Mouse (Mus musculus): ENCODE data around the gene Arid3c. TPM values are rescaled to one million over a fixed set of nuclear protein-coding genes. Genes with fewer than 3 reads are reported as not detected.

Arid3c gene
- polyA plus RNA-seq, 1 experiment from 2014 or later, result 0.42 TPM

DNA sequence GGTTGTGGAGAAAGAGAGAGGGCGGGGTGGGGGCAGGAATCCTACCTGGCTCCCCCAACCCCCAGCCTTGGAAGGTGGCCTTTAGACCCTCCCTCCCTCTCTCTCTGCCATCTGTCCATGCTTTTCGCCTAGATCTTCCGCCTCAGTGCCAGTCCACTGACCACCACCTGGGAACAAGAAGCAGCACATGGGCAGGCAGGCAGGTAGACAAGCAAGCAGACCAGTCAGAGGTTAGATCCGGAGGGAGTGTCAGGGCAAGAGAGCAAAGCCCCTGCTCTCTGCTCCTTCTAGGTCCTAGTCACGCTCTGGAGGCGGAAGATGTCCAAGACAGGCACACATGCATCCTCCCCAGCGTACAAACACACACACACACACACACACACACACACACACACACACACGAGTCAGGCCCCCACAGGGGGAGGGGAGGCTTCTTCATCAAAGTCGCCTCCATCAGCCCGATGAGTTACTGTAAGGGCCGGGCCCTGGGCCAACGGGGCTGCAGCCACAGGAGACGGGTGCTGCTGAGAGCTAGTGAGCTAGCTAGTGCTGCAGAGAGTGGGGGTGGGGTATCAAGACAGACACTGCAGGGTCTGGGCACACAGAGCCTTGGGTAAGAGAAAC is 53.8 kb downstream of the Arid3c start:
- no peak overlapping the region for H3K27ac ChIP-seq (replicated peaks; ENCODE audit: low read depth, low read length)
- H3K36me3 ChIP-seq (replicated peaks; ENCODE audit: control insufficient read depth, insufficient read depth, low read depth, low read length), result no peaks in the 10 kb centered on the region; the same call in 1 of the 2 replicates
- WGBS, result 49% methylated on average over 13 of the region's 13 CpGs
- H3K9me3 ChIP-seq (replicated peaks; ENCODE audit: control insufficient read depth, low read length), result no peaks in the 10 kb centered on the region
- H3K27me3 ChIP-seq (ENCODE audit: control insufficient read depth, insufficient read depth, low read length), result no peaks in the 10 kb centered on the region
- H3K9ac ChIP-seq (replicated peaks; ENCODE audit: low read length), result no peak overlapping the region
- DNase-seq (ENCODE audit: low spot score), result no peak
- H3K4me1 ChIP-seq (ENCODE audit: control insufficient read depth, insufficient read depth, low read length), result peaks cover 13% of the 10 kb centered on the region
- H3K4me2 ChIP-seq (ENCODE audit: low read depth, low read length), result no peak overlapping the region
- H3K4me3 ChIP-seq (ENCODE audit: low read depth, low read length), result no peak overlapping the region
- ATAC-seq (replicated peaks; ENCODE audit: insufficient number of reproducible peaks, low FRiP score, low TSS enrichment, low read depth), result no peak

DNA sequence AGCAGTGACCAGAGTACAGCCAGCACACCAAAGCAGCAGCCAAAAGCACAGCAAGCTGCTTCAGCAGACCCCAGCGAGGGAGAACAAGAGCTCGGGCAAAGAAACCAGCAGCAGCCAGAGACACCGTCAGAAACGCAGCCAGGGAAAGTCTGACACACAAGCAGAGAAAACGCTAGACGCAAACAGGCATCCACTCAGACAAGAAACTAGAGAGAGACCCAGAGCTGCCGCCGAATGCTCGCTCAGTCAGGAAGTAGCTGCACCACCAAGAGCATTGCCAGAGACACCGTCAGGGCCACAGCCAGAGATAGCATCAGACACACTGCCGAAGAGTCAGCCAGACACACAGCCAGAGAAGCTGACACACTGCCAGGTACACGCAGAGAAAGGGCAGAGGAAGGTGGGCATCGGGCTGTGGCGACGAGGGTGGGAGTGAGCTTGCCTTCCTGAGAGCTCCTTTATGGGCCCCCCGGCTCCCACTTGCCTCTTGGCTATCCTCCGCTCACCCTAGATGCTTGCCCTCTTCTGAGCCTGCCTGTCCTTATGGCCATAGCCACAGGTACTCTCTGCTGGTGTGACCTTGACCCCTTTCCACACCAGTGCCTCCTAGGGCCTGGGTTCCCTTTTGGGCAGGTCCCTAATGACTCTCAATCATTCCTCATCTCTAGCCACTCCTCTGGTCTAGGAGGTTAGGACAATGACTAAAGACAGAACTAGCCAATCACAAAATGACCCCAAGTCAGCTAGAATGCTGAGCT is 54.5 kb downstream of the Arid3c start:
- 63% methylated on average over 17 of the region's 17 CpGs for WGBS
- H3K27me3 ChIP-seq (ENCODE audit: control insufficient read depth, insufficient read depth, low read length), result no peaks in the 10 kb centered on the region
- H3K4me3 ChIP-seq (ENCODE audit: low read depth, low read length), result no peak overlapping the region
- H3K27ac ChIP-seq (replicated peaks; ENCODE audit: low read depth, low read length), result no peak overlapping the region
- H3K9me3 ChIP-seq (replicated peaks; ENCODE audit: control insufficient read depth, low read length), result no peaks in the 10 kb centered on the region
- no peaks in the 10 kb centered on the region; the same call in 1 of the 2 replicates for H3K36me3 ChIP-seq (replicated peaks; ENCODE audit: control insufficient read depth, insufficient read depth, low read depth, low read length)
- H3K4me2 ChIP-seq (ENCODE audit: low read depth, low read length), result no peak overlapping the region
- no peak overlapping the region for H3K9ac ChIP-seq (replicated peaks; ENCODE audit: low read length)
- H3K4me1 ChIP-seq (ENCODE audit: control insufficient read depth, insufficient read depth, low read length), result peaks cover 18% of the 10 kb centered on the region
- ATAC-seq (replicated peaks; ENCODE audit: insufficient number of reproducible peaks, low FRiP score, low TSS enrichment, low read depth), result no peak
- DNase-seq (ENCODE audit: low spot score), result no peak

Other genes with a start within 250 kb of the Arid3c start
- 9.7 and 11.4 TPM in 2 replicates for gene AI464131, start 228.1 kb downstream of the Arid3c start, polyA plus RNA-seq (2014; fragmentation: Nextera tagmentation; extraction: Ambion mirVana)
- gene 1110017D15Rik, start 213.8 kb downstream of the Arid3c start, polyA plus RNA-seq (2014; fragmentation: Nextera tagmentation; extraction: Ambion mirVana), result 6.3 and 6.4 TPM in 2 replicates
- 2.3 and 4.3 TPM in 2 replicates for gene Fam219a, start 161.6 kb downstream of the Arid3c start, polyA plus RNA-seq (2014; fragmentation: Nextera tagmentation; extraction: Ambion mirVana)
- gene Dnaic1, start 161.4 kb downstream of the Arid3c start, polyA plus RNA-seq (2014; fragmentation: Nextera tagmentation; extraction: Ambion mirVana), result 0.21 and 1.5 TPM in 2 replicates
- 19.9 and 24.5 TPM in 2 replicates for gene Enho, start 90.8 kb downstream of the Arid3c start, polyA plus RNA-seq (2014; fragmentation: Nextera tagmentation; extraction: Ambion mirVana)
- 8.8 and 9.8 TPM in 2 replicates for gene Cntfr, start 34.1 kb downstream of the Arid3c start, polyA plus RNA-seq (2014; fragmentation: Nextera tagmentation; extraction: Ambion mirVana)
- gene Il11ra1, start 31.2 kb downstream of the Arid3c start, polyA plus RNA-seq (2014; fragmentation: Nextera tagmentation; extraction: Ambion mirVana), result 199 and 201 TPM in 2 replicates
- 89.4 and 101 TPM in 2 replicates for gene Rpp25l, start 17.6 kb downstream of the Arid3c start, polyA plus RNA-seq (2014; fragmentation: Nextera tagmentation; extraction: Ambion mirVana)
- gene Dctn3, start 8.0 kb downstream of the Arid3c start, polyA plus RNA-seq (2014; fragmentation: Nextera tagmentation; extraction: Ambion mirVana), result 119 and 128 TPM in 2 replicates
- gene Galt, start 24.1 kb upstream of the Arid3c start, polyA plus RNA-seq (2014; fragmentation: Nextera tagmentation; extraction: Ambion mirVana), result 35.1 and 37.5 TPM in 2 replicates
- gene Sigmar1, start 25.0 kb upstream of the Arid3c start, polyA plus RNA-seq (2014; fragmentation: Nextera tagmentation; extraction: Ambion mirVana), result 73.4 and 83.8 TPM in 2 replicates
- 47.7 and 49.3 TPM in 2 replicates for gene Ccl27a, start 43.1 kb upstream of the Arid3c start, polyA plus RNA-seq (2014; fragmentation: Nextera tagmentation; extraction: Ambion mirVana)
- 5.2 and 9.4 TPM in 2 replicates for gene Gm21541, start 172.5 kb upstream of the Arid3c start, polyA plus RNA-seq (2014; fragmentation: Nextera tagmentation; extraction: Ambion mirVana)
- gene Gm20878, start 210.4 kb upstream of the Arid3c start, polyA plus RNA-seq (2014; fragmentation: Nextera tagmentation; extraction: Ambion mirVana), result 1.5 and 2.0 TPM in 2 replicates
- not detected in 2 replicates for gene Fam205a4, start 234.9 kb upstream of the Arid3c start, polyA plus RNA-seq (2014; fragmentation: Nextera tagmentation; extraction: Ambion mirVana)

Measured in embryonic facial prominence, embryonic 11.5 days (tissue).